Mouse (Mus musculus) layer of hippocampus, adult 8-10 months (tissue): ENCODE measurements around the gene Rai1. TPM values are rescaled to one million over a fixed set of nuclear protein-coding genes. Genes with fewer than 3 reads are reported as not detected.

Experiments
- DNase-seq, 2 experiments: peaks; one replicate each; pipeline ENCODE4 v3.0.0; 2022; ENCODE audit warnings: low spot score in 2 of 2
- total RNA-seq, 4 experiments: library from RNA; stranded (reverse); gene quantifications; 2 replicates each; pipeline ENCODE4 v1.2.4; 2022

Gene Rai1
- total RNA-seq, 4 experiments from 2014 or later: 70.5 to 85.6 (median 78.1) TPM

GRCm38 (mm10) chr11:60127048-60127447 lies 22.2 kb downstream of the Rai1 start:
- no peak for DNase-seq

GRCm38 (mm10) chr11:60127863-60128512 lies 23.2 kb downstream of the Rai1 start:
- DNase-seq: no peak

- DNase-seq: no peak
These were observed 25.7 kb downstream of the Rai1 start for GRCm38 (mm10) chr11:60130516-60130915.

GRCm38 (mm10) chr11:60132061-60132460 lies 27.2 kb downstream of the Rai1 start:
- DNase-seq: no peak

- no peak for DNase-seq
These were observed 31.7 kb downstream of the Rai1 start for GRCm38 (mm10) chr11:60136491-60136890.

GRCm38 (mm10) chr11:60137170-60137569 lies 32.4 kb downstream of the Rai1 start:
- DNase-seq: no peak

GRCm38 (mm10) chr11:60139141-60139733 lies 34.4 kb downstream of the Rai1 start:
- peak; percentile 46 to 65 for DNase-seq

GRCm38 (mm10) chr11:60139734-60140371 lies 35.0 kb downstream of the Rai1 start:
- peak; percentile 24 to 61 for DNase-seq

- DNase-seq: no peak
These were observed 35.9 kb downstream of the Rai1 start for GRCm38 (mm10) chr11:60140586-60141284.

- peak in 1 of 2 experiments; percentile 23 for DNase-seq
These were observed 36.4 kb downstream of the Rai1 start for GRCm38 (mm10) chr11:60141285-60141608.

- DNase-seq: no peak
These were observed 38.3 kb downstream of the Rai1 start for GRCm38 (mm10) chr11:60143086-60143485.

- no peak for DNase-seq
These were observed 41.4 kb downstream of the Rai1 start for GRCm38 (mm10) chr11:60146170-60146569.

- no peak for DNase-seq
These were observed 43.8 kb downstream of the Rai1 start for GRCm38 (mm10) chr11:60148591-60148990.

- DNase-seq: no peak
These were observed 44.3 kb downstream of the Rai1 start for GRCm38 (mm10) chr11:60149086-60149485.

GRCm38 (mm10) chr11:60150677-60151076 lies 45.9 kb downstream of the Rai1 start:
- no peak for DNase-seq

GRCm38 (mm10) chr11:60152339-60152738 lies 47.5 kb downstream of the Rai1 start:
- no peak for DNase-seq

- no peak for DNase-seq
These were observed 49.1 kb downstream of the Rai1 start for GRCm38 (mm10) chr11:60153936-60154335.

- DNase-seq: no peak
These were observed 50.9 kb downstream of the Rai1 start for GRCm38 (mm10) chr11:60155690-60156089.

GRCm38 (mm10) chr11:60158271-60158670 lies 53.5 kb downstream of the Rai1 start:
- no peak for DNase-seq

GRCm38 (mm10) chr11:60159955-60160354 lies 55.1 kb downstream of the Rai1 start:
- no peak for DNase-seq

- no peak for DNase-seq
These were observed 55.8 kb downstream of the Rai1 start for GRCm38 (mm10) chr11:60160454-60161114.
